Mouse (Mus musculus) testis, adult 2 months (tissue): ENCODE results near the gene Nasp. TPM values are rescaled to one million over a fixed set of nuclear protein-coding genes. Genes with fewer than 3 reads are reported as not detected.

Experiments
- H3K27ac ChIP-seq: fragments of 200-500 bp; 2 replicates; pipeline ENCODE4 v1.5.1; 2012; ENCODE audit warnings: low read depth, low read length; ENCODE audit not compliant: control insufficient read depth, insufficient read depth
- H3K27me3 ChIP-seq: fragments of 200-500 bp; 2 replicates; pipeline ENCODE4 v1.6.1; 2012; ENCODE audit warnings: mild to moderate bottlenecking, low read length, moderate library complexity; ENCODE audit not compliant: control insufficient read depth, insufficient read depth
- H3K36me3 ChIP-seq: fragments of 200-500 bp; 2 replicates; pipeline ENCODE4 v1.6.1; 2012; ENCODE audit warnings: mild to moderate bottlenecking, low read length; ENCODE audit not compliant: control insufficient read depth, insufficient read depth
- H3K4me1 ChIP-seq: fragments of 200-500 bp; 2 replicates; pipeline ENCODE4 v1.6.1; 2012; ENCODE audit warnings: low read length; ENCODE audit not compliant: control insufficient read depth, insufficient read depth
- H3K4me3 ChIP-seq: fragments of 200-500 bp; 2 replicates; pipeline ENCODE4 v1.5.1; 2012; ENCODE audit warnings: low read depth, mild to moderate bottlenecking, low read length, moderate library complexity, mixed read lengths; ENCODE audit not compliant: control insufficient read depth
- CTCF ChIP-seq: fragments of 200-500 bp; IDR thresholded peaks from 2 replicates; pipeline ENCODE4 v1.5.1; 2012; ENCODE audit warnings: low read depth, mild to moderate bottlenecking, inconsistent platforms, low read length, moderate library complexity; ENCODE audit not compliant: control insufficient read depth, insufficient read depth, insufficient replicate concordance
- POLR2A ChIP-seq: fragments of 200-500 bp; IDR thresholded peaks from 2 replicates; pipeline ENCODE4 v1.6.1; 2012; ENCODE audit warnings: low read depth, mild to moderate bottlenecking, inconsistent platforms, low read length, moderate library complexity; ENCODE audit not compliant: control insufficient read depth
- polyA plus RNA-seq: library from polyadenylated mRNA; depleted of rRNA; stranded (reverse); fragments of >200 nt; gene quantifications from 2 replicates; pipeline ENCODE4 v1.2.3, GENCODE M21; 2012

Gene Nasp
- polyA plus RNA-seq, 1 experiment, result 149 TPM

GRCm38 (mm10) chr4:116651797-116652135 lies 24.0 kb upstream of the Nasp start:
- H3K27me3 ChIP-seq, result no peaks in the 10 kb centered on the region
- peak overlapping the region; percentile 46; the same call in 1 of the 2 replicates for H3K4me3 ChIP-seq
- peaks cover 5% of the 10 kb centered on the region; the same call in 1 of the 2 replicates for H3K4me1 ChIP-seq
- TF ChIP-seq CTCF, result no peak
- no peak for TF ChIP-seq POLR2A
- H3K36me3 ChIP-seq, result no peaks in the 10 kb centered on the region
- peak overlapping the region; percentile 63 for H3K27ac ChIP-seq

GRCm38 (mm10) chr4:116650924-116651796 lies 23.4 kb upstream of the Nasp start, which contains the start of gene Akr1a1:
Gene Akr1a1, minus strand, starts transcription at chr4:116651680.
- Histone ChIP-seq H3K36me3 (no peaks in the 10 kb centered on the region), H3K27ac (peak within 1 kb of the TSS; percentile 88), H3K4me1 (peaks cover 5% of the 10 kb centered on the region; the same call in 1 of the 2 replicates), H3K27me3 (no peaks in the 10 kb centered on the region), H3K4me3 (peak within 1 kb of the TSS; percentile 92)
- TF ChIP-seq CTCF, result no peak
- peak; percentile 91 for TF ChIP-seq POLR2A

- no peak overlapping the region for H3K27ac ChIP-seq
- no peaks in the 10 kb centered on the region for H3K36me3 ChIP-seq
- H3K4me1 ChIP-seq, result peaks cover 5% of the 10 kb centered on the region; the same call in 1 of the 2 replicates
- H3K4me3 ChIP-seq, result peak overlapping the region; percentile 92; the same call in 1 of the 2 replicates
- no peak for TF ChIP-seq POLR2A
- no peak for TF ChIP-seq CTCF
- no peaks in the 10 kb centered on the region for H3K27me3 ChIP-seq
Measured at GRCm38 (mm10) chr4:116650365-116650764, 22.6 kb upstream of the Nasp start.

GRCm38 (mm10) chr4:116649411-116649810 lies 21.7 kb upstream of the Nasp start:
- TF ChIP-seq POLR2A (no peak), CTCF (no peak)
- Histone ChIP-seq H3K4me3 (no peak overlapping the region), H3K27ac (no peak overlapping the region), H3K36me3 (no peaks in the 10 kb centered on the region), H3K27me3 (no peaks in the 10 kb centered on the region), H3K4me1 (peaks cover 5% of the 10 kb centered on the region; the same call in 1 of the 2 replicates)

- no peak overlapping the region for H3K4me3 ChIP-seq
- no peak for TF ChIP-seq POLR2A
- TF ChIP-seq CTCF, result no peak
- no peaks in the 10 kb centered on the region for H3K36me3 ChIP-seq
- H3K27me3 ChIP-seq, result no peaks in the 10 kb centered on the region
- no peaks in the 10 kb centered on the region; the same call in 1 of the 2 replicates for H3K4me1 ChIP-seq
- H3K27ac ChIP-seq, result no peak overlapping the region
Measured at GRCm38 (mm10) chr4:116645624-116646023, 17.9 kb upstream of the Nasp start.

- H3K4me1 ChIP-seq, result no peaks in the 10 kb centered on the region
- TF ChIP-seq CTCF, result no peak; the same call in 1 of the 2 replicates
- TF ChIP-seq POLR2A, result no peak
- no peak overlapping the region for H3K4me3 ChIP-seq
- H3K27ac ChIP-seq, result no peak overlapping the region
- no peaks in the 10 kb centered on the region for H3K27me3 ChIP-seq
- H3K36me3 ChIP-seq, result peaks cover 4% of the 10 kb centered on the region
Measured at GRCm38 (mm10) chr4:116644326-116644725, 16.6 kb upstream of the Nasp start.

- TF ChIP-seq POLR2A (no peak), CTCF (no peak)
- Histone ChIP-seq H3K36me3 (peaks cover 4% of the 10 kb centered on the region), H3K4me3 (no peak overlapping the region), H3K27ac (no peak overlapping the region), H3K27me3 (no peaks in the 10 kb centered on the region), H3K4me1 (no peaks in the 10 kb centered on the region)
Measured at GRCm38 (mm10) chr4:116642071-116642470, 14.3 kb upstream of the Nasp start.
